Mouse (Mus musculus): ENCODE data around the gene Exosc6. TPM values are rescaled to one million over a fixed set of nuclear protein-coding genes. Genes with fewer than 3 reads are reported as not detected.

Gene Exosc6
- total RNA-seq, 2 experiments from 2014 or later = not detected

Small RNA genes lying within 50 kb of the gene (microRNA-seq; reads per million reads assigned to microRNA genes)
- 0 reads per million in 2 experiments for gene Gm24103
- 0 to 1.5 reads per million in 2 experiments for gene Mir3473d

Other genes with a start within 250 kb of the Exosc6 start
- 10 to 100 TPM; 69.4 to 74.8 TPM for gene Cog4, start 209.7 kb upstream of the Exosc6 start, total RNA-seq (2021)
- gene Sf3b3, start 209.6 kb upstream of the Exosc6 start, total RNA-seq (2021) = 10 to 100 TPM; 36.7 to 37.5 TPM
- 1 to 10 TPM; 5.2 to 5.5 TPM for gene Fuk, start 153.9 kb upstream of the Exosc6 start, total RNA-seq (2021)
- gene St3gal2, start 136.4 kb upstream of the Exosc6 start, total RNA-seq (2021) = 10 to 100 TPM; 20.9 to 23.3 TPM
- 10 to 100 TPM; 33.3 to 35.1 TPM for gene Ddx19a, start 58.5 kb upstream of the Exosc6 start, total RNA-seq (2021)
- 10 to 100 TPM; 11.3 to 12.6 TPM for gene Ddx19b, start 24.6 kb upstream of the Exosc6 start, total RNA-seq (2021)
- gene Aars, start 23.2 kb upstream of the Exosc6 start, total RNA-seq (2021) = 10 to 100 TPM; 31.9 to 33.7 TPM
- 1 to 10 TPM in 1 of 2 experiments, under 1 TPM in 1; 0.72 to 1.2 TPM for gene Clec18a, start 36.1 kb downstream of the Exosc6 start, total RNA-seq (2021)
- gene Pdpr, start 38.3 kb downstream of the Exosc6 start, total RNA-seq (2021) = 100 to 1,000 TPM; 113 to 125 TPM
- gene Glg1, start 202.9 kb downstream of the Exosc6 start, total RNA-seq (2021) = 10 to 100 TPM; 97.3 to 98.3 TPM
- 10 to 100 TPM; 15.4 to 18.0 TPM for gene Rfwd3, start 243.9 kb downstream of the Exosc6 start, total RNA-seq (2021)

Data from heart, adult 18-20 months (tissue).